Mouse (Mus musculus) testis, postnatal 14 days (tissue): ENCODE data around the gene Gm12216.
"Not testable (repeated sequence)": the region's sequence is repeated elsewhere in the genome, so short reads cannot be mapped to it uniquely, and the experiment has no call there.

ENCODE experiments used
- DNase-seq: peaks from one replicate; pipeline ENCODE4 v3.0.0; 2021; ENCODE audit warnings: low spot score

Gm12216 gene

GRCm38 (mm10) chr11:53769760-53770124, 89.3 kb downstream of the Gm12216 start, which contains the start of gene Irf1:
Irf1 (plus strand) TSS chr11:53770014.
- DNase-seq, result peak; percentile 87

GRCm38 (mm10) chr11:53769185-53769576, 89.9 kb downstream of the Gm12216 start:
- DNase-seq, result no peak

- no peak for DNase-seq
These were observed 90.5 kb downstream of the Gm12216 start for GRCm38 (mm10) chr11:53768422-53769184.

GRCm38 (mm10) chr11:53764581-53764980, 94.5 kb downstream of the Gm12216 start:
- DNase-seq, result no peak

- peak; percentile 85 for DNase-seq
These were observed 95.4 kb downstream of the Gm12216 start for GRCm38 (mm10) chr11:53763496-53764140.

- peak; percentile 77 for DNase-seq
These were observed 96.1 kb downstream of the Gm12216 start for GRCm38 (mm10) chr11:53762827-53763495.

- no peak for DNase-seq
These were observed 96.6 kb downstream of the Gm12216 start for GRCm38 (mm10) chr11:53762426-53762825.

GRCm38 (mm10) chr11:53761822-53762221, 97.2 kb downstream of the Gm12216 start:
- peak; percentile 77 for DNase-seq

- DNase-seq, result no peak
These were observed 97.8 kb downstream of the Gm12216 start for GRCm38 (mm10) chr11:53761284-53761683.

GRCm38 (mm10) chr11:53759545-53760406, 99.3 kb downstream of the Gm12216 start:
- no peak for DNase-seq

GRCm38 (mm10) chr11:53758791-53759351, 100.2 kb downstream of the Gm12216 start:
- no peak for DNase-seq

- not testable (repeated sequence) for DNase-seq
These were observed 101.0 kb downstream of the Gm12216 start for GRCm38 (mm10) chr11:53758033-53758432.

- DNase-seq, result no peak
These were observed 101.4 kb downstream of the Gm12216 start for GRCm38 (mm10) chr11:53757612-53758011.

- DNase-seq, result no peak
These were observed 104.0 kb downstream of the Gm12216 start for GRCm38 (mm10) chr11:53755011-53755595.

- no peak for DNase-seq
These were observed 109.2 kb downstream of the Gm12216 start for GRCm38 (mm10) chr11:53749716-53750352.

- no peak for DNase-seq
These were observed 109.8 kb downstream of the Gm12216 start for GRCm38 (mm10) chr11:53749306-53749705.

GRCm38 (mm10) chr11:53748614-53749013, 110.4 kb downstream of the Gm12216 start:
- DNase-seq, result no peak

GRCm38 (mm10) chr11:53747985-53748384, 111.1 kb downstream of the Gm12216 start:
- DNase-seq, result no peak

GRCm38 (mm10) chr11:53745260-53745659, 113.8 kb downstream of the Gm12216 start:
- DNase-seq, result no peak

GRCm38 (mm10) chr11:53742353-53742752, 116.7 kb downstream of the Gm12216 start:
- DNase-seq, result no peak

GRCm38 (mm10) chr11:53737573-53737946, 121.5 kb downstream of the Gm12216 start:
- peak; percentile 61 for DNase-seq
